Mouse (Mus musculus) kidney, postnatal 0 days (tissue): Measurements from ENCODE around the gene Adcy5. TPM values are rescaled to one million over a fixed set of nuclear protein-coding genes. Genes with fewer than 3 reads are reported as not detected.

Experiments
- ATAC-seq: fragments of 200-750 bp; cut with Nextera tagmentation; replicated peaks from 2 replicates; pipeline ENCODE4 v1.8.0; 2017; ENCODE audit warnings: low read depth, moderate number of reproducible peaks, moderate TSS enrichment, moderate library complexity; ENCODE audit not compliant: low FRiP score
- DNase-seq: peaks from one replicate; pipeline ENCODE4 v3.0.0-alpha.2; 2016; ENCODE audit warnings: low spot score
- H3K27ac ChIP-seq: fragments of 300-500 bp; sonication (generic); 2 replicates; pipeline ENCODE4 v1.5.1; 2014; ENCODE audit warnings: mild to moderate bottlenecking
- H3K27me3 ChIP-seq: fragments of 300-500 bp; sonication (generic); 2 replicates; pipeline ENCODE4 v1.6.1; 2014; ENCODE audit warnings: low read length, mixed read lengths; ENCODE audit not compliant: insufficient read depth
- H3K36me3 ChIP-seq: fragments of 300-500 bp; sonication (generic); 2 replicates; pipeline ENCODE4 v1.6.1; 2014; ENCODE audit warnings: low read length, mixed read lengths; ENCODE audit not compliant: insufficient read depth
- H3K4me1 ChIP-seq: fragments of 300-500 bp; sonication (generic); replicated peaks from 2 replicates; pipeline ENCODE4 v1.6.1; 2014; ENCODE audit warnings: antibody characterized with exemption, low read length, mixed read lengths; ENCODE audit not compliant: insufficient read depth
- H3K4me2 ChIP-seq: fragments of 300-500 bp; sonication (generic); 2 replicates; pipeline ENCODE4 v1.6.1; 2014; ENCODE audit warnings: mild to moderate bottlenecking, low read length, moderate library complexity, mixed read lengths
- H3K4me3 ChIP-seq: fragments of 300-500 bp; sonication (generic); replicated peaks from 2 replicates; pipeline ENCODE4 v1.5.1; 2014; ENCODE audit warnings: low read depth, low read length
- H3K9ac ChIP-seq: fragments of 300-500 bp; sonication (generic); 2 replicates; pipeline ENCODE4 v1.6.1; 2014; ENCODE audit warnings: low read depth, low read length
- H3K9me3 ChIP-seq: fragments of 300-500 bp; sonication (generic); replicated peaks from 2 replicates; pipeline ENCODE4 v1.6.1; 2016; ENCODE audit warnings: low read length, inconsistent platforms, mixed read lengths
- CTCF ChIP-seq: IDR thresholded peaks from 2 replicates; pipeline ENCODE4 v1.5.1; 2016; ENCODE audit warnings: antibody characterized with exemption, low read depth, mild to moderate bottlenecking, moderate library complexity
- WGBS: fragments of 180-500 bp; shearing (Covaris S2); extraction: QIAGEN DNeasy Blood & Tissue Kit; methylation state at CpG from one replicate; pipeline ENCODE4 v1.1.7; 2014; 5-methylcytosine and 5-hydroxymethylcytosine counted together
- polyA plus RNA-seq: library from polyadenylated mRNA; unstranded; fragments of >200 nt; fragmentation: Nextera tagmentation; extraction: Ambion mirVana; gene quantifications from 2 replicates; pipeline ENCODE4 v1.2.1, GENCODE M21; 2015

The Adcy5 gene
- polyA plus RNA-seq, 1 experiment from 2014 or later = 0.63 TPM

- no peak for TF ChIP-seq CTCF
Observed at GRCm38 (mm10) chr16:35165361-35165760, 10.7 kb downstream of the Adcy5 start.

GRCm38 (mm10) chr16:35165788-35166187 lies 11.1 kb downstream of the Adcy5 start:
- Histone ChIP-seq H3K36me3 (no peaks in the 10 kb centered on the region), H3K4me1 (no peaks in the 10 kb centered on the region; the same call in 1 of the 2 replicates), H3K27ac (no peak overlapping the region), H3K4me3 (no peak overlapping the region), H3K27me3 (no peaks in the 10 kb centered on the region), H3K9me3 (no peaks in the 10 kb centered on the region), H3K4me2 (no peak overlapping the region), H3K9ac (no peak overlapping the region)
- DNase-seq = no peak
- WGBS = 79% methylated on average over 3 of the region's 3 CpGs
- no peak for ATAC-seq
- TF ChIP-seq CTCF = no peak

More at GRCm38 (mm10) chr16:35165361-35165760, 10.7 kb downstream of the Adcy5 start:
- Histone ChIP-seq H3K9me3 (no peaks in the 10 kb centered on the region), H3K9ac (no peak overlapping the region), H3K27me3 (no peaks in the 10 kb centered on the region), H3K36me3 (no peaks in the 10 kb centered on the region), H3K4me2 (no peak overlapping the region), H3K27ac (no peak overlapping the region), H3K4me1 (no peaks in the 10 kb centered on the region; the same call in 1 of the 2 replicates), H3K4me3 (no peak overlapping the region)
- WGBS = 84% methylated on average over 6 of the region's 6 CpGs
- DNase-seq = no peak
- ATAC-seq = no peak

GRCm38 (mm10) chr16:35169431-35169830 lies 14.8 kb downstream of the Adcy5 start:
- no peak for ATAC-seq
- Histone ChIP-seq H3K9me3 (no peaks in the 10 kb centered on the region), H3K4me3 (no peak overlapping the region), H3K27ac (no peak overlapping the region), H3K36me3 (no peaks in the 10 kb centered on the region), H3K4me2 (no peak overlapping the region), H3K9ac (no peak overlapping the region), H3K27me3 (no peaks in the 10 kb centered on the region), H3K4me1 (no peaks in the 10 kb centered on the region)
- WGBS = 57% methylated on average over 7 of the region's 7 CpGs
- no peak for DNase-seq
- TF ChIP-seq CTCF = no peak

GRCm38 (mm10) chr16:35172195-35172594 lies 17.5 kb downstream of the Adcy5 start:
- no peak for TF ChIP-seq CTCF
- WGBS = 92% methylated on average over 5 of the region's 5 CpGs
- no peak overlapping the region for H3K4me2 ChIP-seq
- H3K27ac ChIP-seq = no peak overlapping the region
- H3K9ac ChIP-seq = no peak overlapping the region
- no peaks in the 10 kb centered on the region for H3K4me1 ChIP-seq
- ATAC-seq (no peak), DNase-seq (no peak)
- no peaks in the 10 kb centered on the region for H3K9me3 ChIP-seq
- no peaks in the 10 kb centered on the region for H3K36me3 ChIP-seq
- H3K4me3 ChIP-seq = no peak overlapping the region
- H3K27me3 ChIP-seq = no peaks in the 10 kb centered on the region

GRCm38 (mm10) chr16:35178516-35178915 lies 23.8 kb downstream of the Adcy5 start:
- H3K9me3 ChIP-seq = no peaks in the 10 kb centered on the region
- H3K4me2 ChIP-seq = no peak overlapping the region
- no peaks in the 10 kb centered on the region for H3K36me3 ChIP-seq
- no peak for TF ChIP-seq CTCF
- no peak overlapping the region for H3K4me3 ChIP-seq
- peaks cover 7% of the 10 kb centered on the region; the same call in 1 of the 2 replicates for H3K4me1 ChIP-seq
- H3K27ac ChIP-seq = no peak overlapping the region
- ATAC-seq = no peak
- WGBS = 69% methylated on average over 3 of the region's 3 CpGs
- no peak for DNase-seq
- no peaks in the 10 kb centered on the region for H3K27me3 ChIP-seq
- no peak overlapping the region for H3K9ac ChIP-seq

GRCm38 (mm10) chr16:35179082-35179481 lies 24.4 kb downstream of the Adcy5 start:
- Histone ChIP-seq H3K9me3 (no peaks in the 10 kb centered on the region), H3K4me2 (no peak overlapping the region), H3K4me1 (peaks cover 7% of the 10 kb centered on the region; the same call in 1 of the 2 replicates), H3K9ac (no peak overlapping the region), H3K27ac (no peak overlapping the region), H3K4me3 (no peak overlapping the region), H3K36me3 (no peaks in the 10 kb centered on the region), H3K27me3 (no peaks in the 10 kb centered on the region)
- TF ChIP-seq CTCF = no peak
- DNase-seq = no peak
- 34% methylated on average over 8 of the region's 8 CpGs for WGBS
- ATAC-seq = no peak

- ATAC-seq (no peak), DNase-seq (no peak)
- no peaks in the 10 kb centered on the region for H3K9me3 ChIP-seq
- no peak overlapping the region for H3K9ac ChIP-seq
- peaks cover 7% of the 10 kb centered on the region; the same call in 1 of the 2 replicates for H3K4me1 ChIP-seq
- H3K27me3 ChIP-seq = no peaks in the 10 kb centered on the region
- H3K27ac ChIP-seq = no peak overlapping the region
- no peak overlapping the region for H3K4me3 ChIP-seq
- 74% methylated on average over 11 of the region's 11 CpGs for WGBS
- TF ChIP-seq CTCF = no peak
- H3K4me2 ChIP-seq = no peak overlapping the region
- no peaks in the 10 kb centered on the region for H3K36me3 ChIP-seq
Observed at GRCm38 (mm10) chr16:35183161-35183560, 28.5 kb downstream of the Adcy5 start.
